10 mouse cellular contexts compared by ENCODE assay signal in genomic region chr15:70920862-70921261, GRCm38 (mm10).
A peak's percentile ranks its signal among the peaks of the same experiment; 100 is the strongest.
DNase-seq lines count a peak whose midpoint lies in the region; ATAC-seq and TF ChIP-seq lines count a peak whose summit lies in the region.
"Had no signal": no experiment of that assay in that cellular context is flagged by ENCODE, and none has a peak within 500 bp of the region (broad histone marks: within the 10 kb centered on the region; RNA-seq: fewer than 3 reads in every experiment).

No protein-coding gene starts in this region.

- no peaks in the 10 kb centered on the region for H3K4me1 ChIP-seq in liver, embryonic 12.5 days
- no peaks in the 10 kb centered on the region for H3K4me1 ChIP-seq in embryonic facial prominence, embryonic 10.5 days
- no peaks in the 10 kb centered on the region for H3K4me1 ChIP-seq in hindbrain, postnatal 0 days (ENCODE audit: insufficient read depth, low read length)
- H3K4me1 ChIP-seq in neural tube, embryonic 12.5 days = no peaks in the 10 kb centered on the region
- H3K4me1 ChIP-seq: embryonic facial prominence, embryonic 12.5 days; megakaryocyte, embryonic 14.5 days had no signal

- H3K27me3 ChIP-seq in liver, embryonic 12.5 days (replicated peaks) = no peaks in the 10 kb centered on the region
- no peaks in the 10 kb centered on the region for H3K27me3 ChIP-seq in embryonic facial prominence, embryonic 10.5 days (replicated peaks; ENCODE audit: low read depth, poor library complexity, severe bottlenecking)
- no peaks in the 10 kb centered on the region for H3K27me3 ChIP-seq in hindbrain, postnatal 0 days (ENCODE audit: insufficient read depth, low read length)
- no peaks in the 10 kb centered on the region for H3K27me3 ChIP-seq in neural tube, embryonic 12.5 days (replicated peaks)
- H3K27me3 ChIP-seq: embryonic facial prominence, embryonic 12.5 days; megakaryocyte, embryonic 14.5 days had no signal

- WGBS in liver, embryonic 12.5 days (ENCODE audit: insufficient replicate concordance) = 23% methylated on average over 2 of the region's 2 CpGs
- 43% methylated on average over 2 of the region's 2 CpGs for WGBS in embryonic facial prominence, embryonic 10.5 days
- 36% methylated on average over 2 of the region's 2 CpGs for WGBS in hindbrain, postnatal 0 days
- 48% methylated on average over 2 of the region's 2 CpGs for whole genome bisulfite sequencing in neural tube, embryonic 12.5 days

- no peaks in the 10 kb centered on the region for H3K9me3 ChIP-seq in liver, embryonic 12.5 days (replicated peaks)
- H3K9me3 ChIP-seq in embryonic facial prominence, embryonic 10.5 days = no peaks in the 10 kb centered on the region
- H3K9me3 ChIP-seq in hindbrain, postnatal 0 days (ENCODE audit: low read length) = no peaks in the 10 kb centered on the region
- H3K9me3 ChIP-seq in neural tube, embryonic 12.5 days = no peaks in the 10 kb centered on the region
- H3K9me3 ChIP-seq: embryonic facial prominence, embryonic 12.5 days; megakaryocyte, embryonic 14.5 days had no signal

- no peak overlapping the region for H3K4me2 ChIP-seq in liver, embryonic 12.5 days
- no peak overlapping the region for H3K4me2 ChIP-seq in hindbrain, postnatal 0 days (ENCODE audit: low read depth, low read length)
- H3K4me2 ChIP-seq in neural tube, embryonic 12.5 days (replicated peaks) = no peak overlapping the region
- H3K4me2 ChIP-seq: embryonic facial prominence, embryonic 12.5 days had no signal

- H3K4me3 ChIP-seq in liver, embryonic 12.5 days = no peak overlapping the region
- H3K4me3 ChIP-seq in embryonic facial prominence, embryonic 10.5 days = no peak overlapping the region
- no peak overlapping the region for H3K4me3 ChIP-seq in hindbrain, postnatal 0 days (ENCODE audit: low read length)
- no peak overlapping the region for H3K4me3 ChIP-seq in neural tube, embryonic 12.5 days
- H3K4me3 ChIP-seq: embryonic facial prominence, embryonic 12.5 days; megakaryocyte, embryonic 14.5 days had no signal

- H3K36me3 ChIP-seq in liver, embryonic 12.5 days = no peaks in the 10 kb centered on the region
- H3K36me3 ChIP-seq in embryonic facial prominence, embryonic 10.5 days (replicated peaks) = no peaks in the 10 kb centered on the region
- H3K36me3 ChIP-seq in hindbrain, postnatal 0 days (ENCODE audit: insufficient read depth, low read length) = no peaks in the 10 kb centered on the region
- H3K36me3 ChIP-seq in neural tube, embryonic 12.5 days = no peaks in the 10 kb centered on the region
- H3K36me3 ChIP-seq: embryonic facial prominence, embryonic 12.5 days had no signal

- DNase-seq in liver (peak; percentile 15), ZHBTc4 (ENCODE audit: low read depth, low spot score) (peak; percentile 61)
- peak; percentile 65 for DNase-seq in embryonic facial prominence, embryonic 10.5 days (ENCODE audit: low spot score)
- peak; percentile 89 for DNase-seq in hindbrain, postnatal 0 days (ENCODE audit: low spot score)
- peak; percentile 21 to 38 for DNase-seq in left cerebral cortex, adult 8-10 months (ENCODE audit: low spot score in 2 of 2)
- no peak for DNase-seq in heart, adult 9 months (ENCODE audit: low spot score in 2 of 2)

- no peak for ATAC-seq in liver, embryonic 12.5 days
- ATAC-seq in hindbrain, postnatal 0 days = peak; percentile 61; the same call in 1 of the 2 replicates
- ATAC-seq in neural tube, embryonic 12.5 days (ENCODE audit: low FRiP score, low read depth) = peak; percentile 58; the same call in 1 of the 2 replicates

- TF ChIP-seq CTCF in hindbrain, postnatal 0 days (IDR thresholded peaks at IDR 0.05; ENCODE audit: low read depth) = peak; percentile 87

- H3K27ac ChIP-seq in liver, embryonic 12.5 days = no peak overlapping the region
- no peak overlapping the region for H3K27ac ChIP-seq in embryonic facial prominence, embryonic 10.5 days (replicated peaks)
- H3K27ac ChIP-seq in hindbrain, postnatal 0 days = no peak overlapping the region
- H3K27ac ChIP-seq in neural tube, embryonic 12.5 days = no peak overlapping the region
- H3K27ac ChIP-seq: embryonic facial prominence, embryonic 12.5 days had no signal

- no peak overlapping the region for H3K9ac ChIP-seq in liver, embryonic 12.5 days
- no peak overlapping the region for H3K9ac ChIP-seq in hindbrain, postnatal 0 days (replicated peaks; ENCODE audit: low read length)
- H3K9ac ChIP-seq in neural tube, embryonic 12.5 days = no peak overlapping the region
- H3K9ac ChIP-seq: embryonic facial prominence, embryonic 12.5 days had no signal

Comparison
In these comparisons a context has a peak if more than half of its experiments do, and no peak if none do; other contexts are left out.
1. DNase-seq: peak in liver (single experiment), ZHBTc4 (single experiment), embryonic facial prominence, embryonic 10.5 days (single experiment), hindbrain, postnatal 0 days (single experiment) and left cerebral cortex, adult 8-10 months (2 of 2); none in heart, adult 9 months (0 of 2).